Mouse (Mus musculus) thymus, postnatal 10 days (tissue): ENCODE measurements around the gene Cwc27.

Experiments
- DNase-seq, 2 experiments: peaks; one replicate each; pipeline ENCODE4 v3.0.0; 2021; ENCODE audit warnings: low spot score in 2 of 2

Gene Cwc27

GRCm38 (mm10) chr13:104779104-104779670 lies 37.8 kb downstream of the Cwc27 start:
- DNase-seq, result no peak

- DNase-seq, result no peak
Observed at GRCm38 (mm10) chr13:104763193-104763592, 53.7 kb downstream of the Cwc27 start.

- no peak for DNase-seq
Observed at GRCm38 (mm10) chr13:104762401-104762800, 54.5 kb downstream of the Cwc27 start.

GRCm38 (mm10) chr13:104759381-104759780 lies 57.6 kb downstream of the Cwc27 start:
- no peak for DNase-seq

- DNase-seq, result no peak
Observed at GRCm38 (mm10) chr13:104747032-104747431, 69.9 kb downstream of the Cwc27 start.

GRCm38 (mm10) chr13:104742866-104743265 lies 74.1 kb downstream of the Cwc27 start:
- no peak for DNase-seq

GRCm38 (mm10) chr13:104729261-104730046 lies 87.5 kb downstream of the Cwc27 start:
- no peak for DNase-seq

- DNase-seq, result no peak
Observed at GRCm38 (mm10) chr13:104727681-104728080, 89.3 kb downstream of the Cwc27 start.

- no peak for DNase-seq
Observed at GRCm38 (mm10) chr13:104720133-104720532, 96.8 kb downstream of the Cwc27 start.

- DNase-seq, result no peak
Observed at GRCm38 (mm10) chr13:104694612-104695355, 122.2 kb downstream of the Cwc27 start.

GRCm38 (mm10) chr13:104692710-104693109 lies 124.2 kb downstream of the Cwc27 start:
- no peak for DNase-seq

GRCm38 (mm10) chr13:104685537-104685936 lies 131.4 kb downstream of the Cwc27 start:
- DNase-seq, result no peak

GRCm38 (mm10) chr13:104684361-104685011 lies 132.5 kb downstream of the Cwc27 start:
- DNase-seq, result no peak

- DNase-seq, result no peak
Observed at GRCm38 (mm10) chr13:104681212-104681611, 135.7 kb downstream of the Cwc27 start.

GRCm38 (mm10) chr13:104661188-104661587 lies 155.8 kb downstream of the Cwc27 start:
- DNase-seq, result no peak

- DNase-seq, result no peak
Observed at GRCm38 (mm10) chr13:104660042-104660680, 156.8 kb downstream of the Cwc27 start.

GRCm38 (mm10) chr13:104656666-104657272 lies 160.2 kb downstream of the Cwc27 start:
- DNase-seq, result no peak

- DNase-seq, result no peak
Observed at GRCm38 (mm10) chr13:104655137-104655536, 161.8 kb downstream of the Cwc27 start.

GRCm38 (mm10) chr13:104651763-104652162 lies 165.2 kb downstream of the Cwc27 start:
- DNase-seq, result no peak

GRCm38 (mm10) chr13:104650654-104651053 lies 166.3 kb downstream of the Cwc27 start:
- DNase-seq, result no peak

- no peak for DNase-seq
Observed at GRCm38 (mm10) chr13:104650145-104650544, 166.8 kb downstream of the Cwc27 start.
